Mouse (Mus musculus) layer of hippocampus, postnatal 36 days (tissue): Measurements from ENCODE around the gene Zfp689. TPM values are rescaled to one million over a fixed set of nuclear protein-coding genes. Genes with fewer than 3 reads are reported as not detected.

Experiments
- DNase-seq, 2 experiments: peaks; one replicate each; pipeline ENCODE4 v3.0.0; 2022
- microRNA-seq, 2 experiments: library from miRNA; unstranded; fragments of <30 nt; microRNA quantifications; one replicate each; pipeline ENCODE4 v1.2.0; 2021
- total RNA-seq, 2 experiments: library from RNA; stranded (reverse); gene quantifications; 2 replicates each; pipeline ENCODE4 v1.2.3; 2021

The Zfp689 gene
- total RNA-seq, 2 experiments from 2014 or later, result 6.9 to 7.1 TPM

- no peak for DNase-seq
Measured at GRCm38 (mm10) chr7:127400355-127400754, 48.6 kb downstream of the Zfp689 start.

DNA sequence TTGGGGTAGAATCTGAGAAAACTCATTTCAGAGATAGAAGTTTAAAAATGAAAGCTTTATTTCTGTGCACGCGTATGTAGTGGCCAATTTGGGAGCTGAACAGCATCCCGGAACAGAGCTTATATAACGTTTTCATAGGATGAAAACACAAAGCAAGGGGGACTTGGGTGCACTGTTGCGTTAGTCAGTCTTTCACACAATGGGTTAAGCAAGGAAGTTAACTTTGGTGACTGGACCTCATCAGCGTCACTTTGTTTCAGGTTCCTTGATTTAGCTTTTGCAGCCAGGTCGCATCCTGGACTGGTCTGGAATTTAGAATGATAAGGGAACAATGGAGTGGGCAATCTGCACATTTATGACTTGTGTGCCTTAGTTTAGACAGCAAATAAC, 55.0 kb downstream of the Zfp689 start:
- no peak for DNase-seq

DNA sequence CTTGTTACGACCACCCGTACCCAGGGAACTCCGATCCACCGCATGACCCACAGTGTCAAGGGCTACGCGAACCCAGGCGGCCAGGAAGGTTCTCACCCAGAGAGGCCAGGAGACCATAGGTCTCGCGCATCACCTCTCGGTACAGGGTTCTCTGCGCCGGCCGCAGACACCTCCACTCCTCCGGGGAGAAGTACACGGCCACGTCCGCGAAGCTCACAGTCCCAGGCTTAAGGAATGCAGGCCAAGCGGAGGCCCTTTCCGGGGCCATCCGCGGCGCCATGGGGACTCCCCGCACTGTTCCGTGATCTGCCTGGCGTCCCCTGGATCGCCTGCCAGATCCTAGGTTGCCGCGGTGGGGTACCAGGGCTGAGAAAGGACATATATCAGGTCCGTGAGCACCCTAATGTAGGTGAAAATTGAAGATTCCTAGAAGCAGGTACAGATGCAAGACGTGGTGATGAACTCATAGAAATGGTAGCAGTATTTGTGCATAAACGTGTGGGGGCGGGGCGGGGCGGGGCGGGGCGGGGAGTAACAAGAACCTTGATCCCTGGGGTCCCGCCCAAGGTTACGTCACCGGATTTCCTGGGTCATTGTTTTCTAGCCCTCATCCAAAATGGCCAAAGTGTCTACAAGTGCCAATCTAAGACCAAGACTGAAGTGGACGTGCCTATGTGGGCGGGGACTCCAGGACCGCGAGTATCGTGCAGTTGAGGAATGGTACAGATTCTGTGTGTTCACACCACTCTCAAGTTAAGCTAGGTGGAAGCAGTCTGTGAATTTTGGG, 55.6 kb downstream of the Zfp689 start, which contains the start of gene E430018J23Rik:
E430018J23Rik (minus strand) TSS at position 473 of the 787 bp plus-strand sequence.
- DNase-seq, result peak; percentile 93

DNA sequence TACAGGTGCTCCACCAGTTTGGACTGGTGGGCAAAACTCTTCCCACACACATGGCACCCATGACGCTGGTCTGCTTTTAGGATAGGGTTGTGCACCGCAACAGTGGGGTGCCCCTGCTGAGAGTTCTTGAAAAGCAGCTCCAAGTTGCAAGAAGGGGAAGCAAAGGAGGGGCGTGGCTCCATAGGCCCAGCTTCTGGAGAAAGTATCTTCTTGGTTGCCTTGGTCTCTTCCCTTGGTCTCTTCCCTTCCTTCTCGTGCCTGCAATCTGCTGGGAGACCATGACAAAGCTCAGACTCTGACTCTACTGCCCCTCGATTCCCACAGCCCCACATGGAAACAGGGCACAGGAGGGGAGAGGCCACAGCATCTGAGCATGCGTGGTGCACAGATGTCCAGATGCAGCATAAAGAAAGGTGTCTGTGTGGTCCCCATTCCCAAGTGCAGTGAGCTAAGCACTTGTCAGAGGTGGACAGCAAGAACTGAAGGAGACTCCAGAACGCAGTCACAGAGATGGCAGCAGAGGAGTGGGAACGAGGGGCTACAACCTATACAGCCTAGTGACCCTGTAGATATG, 56.6 kb downstream of the Zfp689 start:
- no peak for DNase-seq

Small RNA genes lying within 50 kb of the gene (microRNA-seq; reads per million reads assigned to microRNA genes)
- gene Gm47278, result 0 reads per million in 2 experiments
- 0 to 0.42 reads per million in 2 experiments for gene Mir7060

Other genes with a start within 250 kb of the Zfp689 start
- 100 to 1,000 TPM; 107 to 108 TPM for gene Tbc1d10b, start 240.7 kb downstream of the Zfp689 start, total RNA-seq
- gene Mylpf, start 240.3 kb downstream of the Zfp689 start, total RNA-seq, result 1 to 10 TPM in 1 of 2 experiments, not detected in 1; 1.1 TPM
- 10 to 100 TPM; 21.0 TPM for gene Zfp553, start 216.1 kb downstream of the Zfp689 start, total RNA-seq
- gene Sept1, start 216.0 kb downstream of the Zfp689 start, total RNA-seq, result 1 to 10 TPM; 5.2 to 5.4 TPM
- gene Zfp771, start 204.9 kb downstream of the Zfp689 start, total RNA-seq, result 10 to 100 TPM; 69.3 to 74.9 TPM
- 10 to 100 TPM; 21.0 to 21.9 TPM for gene Dctpp1, start 188.4 kb downstream of the Zfp689 start, total RNA-seq
- gene Sephs2, start 175.1 kb downstream of the Zfp689 start, total RNA-seq, result 10 to 100 TPM; 36.1 to 37.2 TPM
- gene Itgal, start 152.9 kb downstream of the Zfp689 start, total RNA-seq, result under 1 TPM; 0.10 to 0.35 TPM
- 10 to 100 TPM; 10.2 to 11.4 TPM for gene Zfp768, start 103.6 kb downstream of the Zfp689 start, total RNA-seq
- 1 to 10 TPM; 6.4 to 7.4 TPM for gene Zfp747, start 73.1 kb downstream of the Zfp689 start, total RNA-seq
- gene 9130019O22Rik, start 62.0 kb downstream of the Zfp689 start, total RNA-seq, result 1 to 10 TPM; 2.7 to 3.2 TPM
- gene E430018J23Rik, start 55.5 kb downstream of the Zfp689 start, total RNA-seq, result 1 to 10 TPM; 6.8 to 7.0 TPM
- 1 to 10 TPM; 3.7 to 4.8 TPM for gene Zfp764, start 42.3 kb downstream of the Zfp689 start, total RNA-seq
- 10 to 100 TPM; 12.5 to 17.4 TPM for gene Zfp688, start 27.1 kb downstream of the Zfp689 start, total RNA-seq
- gene Prr14, start 10.5 kb upstream of the Zfp689 start, total RNA-seq, result 10 to 100 TPM; 27.6 to 30.5 TPM
- gene Fbrs, start 30.0 kb upstream of the Zfp689 start, total RNA-seq, result 10 to 100 TPM; 61.5 to 65.4 TPM
- 100 to 1,000 TPM; 102 to 114 TPM for gene Srcap, start 62.8 kb upstream of the Zfp689 start, total RNA-seq
- gene Gm42715, start 70.4 kb upstream of the Zfp689 start, total RNA-seq, result 10 to 100 TPM in 1 of 2 experiments, 1 to 10 TPM in 1; 9.8 to 12.2 TPM
- gene Tmem265, start 112.2 kb upstream of the Zfp689 start, total RNA-seq, result 1 to 10 TPM in 1 of 2 experiments, under 1 TPM in 1; 0.38 to 1.2 TPM
- 10 to 100 TPM; 86.3 to 95.5 TPM for gene Phkg2, start 124.2 kb upstream of the Zfp689 start, total RNA-seq
- 1 to 10 TPM; 8.4 to 8.6 TPM for gene Ccdc189, start 139.4 kb upstream of the Zfp689 start, total RNA-seq
- gene Rnf40, start 139.6 kb upstream of the Zfp689 start, total RNA-seq, result 10 to 100 TPM; 64.2 to 66.7 TPM
- gene Zfp629, start 166.6 kb upstream of the Zfp689 start, total RNA-seq, result 10 to 100 TPM; 23.9 to 24.2 TPM